Mouse (Mus musculus) mouse trophoblast stem cell (cell line): ENCODE data around the gene Crybg1.

ENCODE experiments used
- in situ Hi-C, 2 experiments: fragments of 300-500 bp; cut with MseI, MboI; formaldehyde crosslinking; loops; 2 replicates in 1 of 2; 3 replicates in 1 of 2; pipeline ENCODE4 v1.15.1; 2025

Gene Crybg1

GRCm38 (mm10) chr10:44094794-44095193, 53.9 kb downstream of the Crybg1 start:
- in situ Hi-C loops: no loop called here

- in situ Hi-C loops: no loop called here
Measured at GRCm38 (mm10) chr10:44091757-44092156, 56.9 kb downstream of the Crybg1 start.

GRCm38 (mm10) chr10:44080351-44080750, 68.3 kb downstream of the Crybg1 start:
- in situ Hi-C loops: no loop called here

- in situ Hi-C loops: loop anchor here (5.0 kb wide), 1 partner anchor 127 kb away; no protein-coding TSS in a partner anchor
Measured at GRCm38 (mm10) chr10:44078799-44079521, 69.7 kb downstream of the Crybg1 start.

GRCm38 (mm10) chr10:44071095-44071494, 77.6 kb downstream of the Crybg1 start:
- in situ Hi-C loops: no loop called here

- in situ Hi-C loops: no loop called here
Measured at GRCm38 (mm10) chr10:44069131-44069530, 79.5 kb downstream of the Crybg1 start.

GRCm38 (mm10) chr10:44065848-44066360, 82.7 kb downstream of the Crybg1 start:
- in situ Hi-C loops: no loop called here

GRCm38 (mm10) chr10:44062981-44063380, 85.7 kb downstream of the Crybg1 start:
- in situ Hi-C loops: no loop called here

GRCm38 (mm10) chr10:44050913-44051312, 97.7 kb downstream of the Crybg1 start:
- in situ Hi-C loops: no loop called here

GRCm38 (mm10) chr10:44044727-44045126, 103.9 kb downstream of the Crybg1 start:
- in situ Hi-C loops: no loop called here

GRCm38 (mm10) chr10:44043630-44044029, 105.0 kb downstream of the Crybg1 start:
- in situ Hi-C loops: no loop called here

- in situ Hi-C loops: no loop called here
Measured at GRCm38 (mm10) chr10:44039185-44039584, 109.5 kb downstream of the Crybg1 start.

- in situ Hi-C loops: no loop called here
Measured at GRCm38 (mm10) chr10:44037918-44038544, 110.6 kb downstream of the Crybg1 start.

- in situ Hi-C loops: no loop called here
Measured at GRCm38 (mm10) chr10:44029566-44029965, 119.1 kb downstream of the Crybg1 start.

- in situ Hi-C loops: no loop called here
Measured at GRCm38 (mm10) chr10:44027226-44027625, 121.4 kb downstream of the Crybg1 start.

- in situ Hi-C loops: no loop called here
Measured at GRCm38 (mm10) chr10:44026105-44026504, 122.5 kb downstream of the Crybg1 start.

GRCm38 (mm10) chr10:44024705-44025104, 123.9 kb downstream of the Crybg1 start:
- in situ Hi-C loops: no loop called here

GRCm38 (mm10) chr10:44020141-44020540, 128.5 kb downstream of the Crybg1 start:
- in situ Hi-C loops: no loop called here

GRCm38 (mm10) chr10:44018562-44018961, 130.1 kb downstream of the Crybg1 start:
- in situ Hi-C loops: no loop called here

GRCm38 (mm10) chr10:44015631-44016030, 133.0 kb downstream of the Crybg1 start:
- in situ Hi-C loops: no loop called here

- in situ Hi-C loops: no loop called here
Measured at GRCm38 (mm10) chr10:44013885-44014284, 134.8 kb downstream of the Crybg1 start.

GRCm38 (mm10) chr10:44011408-44011807, 137.2 kb downstream of the Crybg1 start:
- in situ Hi-C loops: no loop called here

- in situ Hi-C loops: no loop called here
Measured at GRCm38 (mm10) chr10:44008808-44009207, 139.8 kb downstream of the Crybg1 start.
